Mouse (Mus musculus) kidney, adult 11 months (tissue): Measurements from ENCODE around the gene Gm5580.
A peak's percentile ranks its signal among the peaks of the same experiment; 100 is the strongest.
"Not testable (repeated sequence)": the region's sequence is repeated elsewhere in the genome, so short reads cannot be mapped to it uniquely, and the experiment has no call there.

Experiments
- DNase-seq: peaks from one replicate; pipeline ENCODE4 v3.0.0; 2022

The Gm5580 gene

GRCm38 (mm10) chr6:116550841-116551240 is at the start of gene Gm5580:
TSS of gene Gm5580 (plus strand) at chr6:116551141.
- DNase-seq = not testable (repeated sequence)

GRCm38 (mm10) chr6:116506302-116507003 is 44.5 kb upstream of the Gm5580 start, which contains the start of gene Olfr212:
TSS of gene Olfr212 (plus strand) at chr6:116506516.
- not testable (repeated sequence) for DNase-seq

GRCm38 (mm10) chr6:116514832-116515231 is 36.1 kb upstream of the Gm5580 start:
- DNase-seq = no peak

GRCm38 (mm10) chr6:116538156-116538555 is 12.8 kb upstream of the Gm5580 start, which contains the start of gene Olfr213:
TSS of gene Olfr213 (plus strand) at chr6:116538456.
- DNase-seq = no peak

- no peak for DNase-seq
Observed at GRCm38 (mm10) chr6:116542500-116542899, 8.4 kb upstream of the Gm5580 start.

GRCm38 (mm10) chr6:116553935-116554334 is 3.0 kb downstream of the Gm5580 start, which contains the start of gene Olfr214:
TSS of gene Olfr214 (plus strand) at chr6:116554235.
- DNase-seq = no peak

GRCm38 (mm10) chr6:116554952-116555351 is 4.0 kb downstream of the Gm5580 start:
- no peak for DNase-seq

GRCm38 (mm10) chr6:116569834-116570233 is 18.9 kb downstream of the Gm5580 start:
- DNase-seq = peak; percentile 8

- DNase-seq = no peak
Observed at GRCm38 (mm10) chr6:116584095-116584494, 33.2 kb downstream of the Gm5580 start, which contains the start of gene Olfr215. TSS of gene Olfr215 (minus strand) at chr6:116584195.

- not testable (repeated sequence) for DNase-seq
Observed at GRCm38 (mm10) chr6:116600969-116601368, 50.0 kb downstream of the Gm5580 start.
